18 mouse cellular contexts compared by ENCODE assay signal in the genomic region with DNA sequence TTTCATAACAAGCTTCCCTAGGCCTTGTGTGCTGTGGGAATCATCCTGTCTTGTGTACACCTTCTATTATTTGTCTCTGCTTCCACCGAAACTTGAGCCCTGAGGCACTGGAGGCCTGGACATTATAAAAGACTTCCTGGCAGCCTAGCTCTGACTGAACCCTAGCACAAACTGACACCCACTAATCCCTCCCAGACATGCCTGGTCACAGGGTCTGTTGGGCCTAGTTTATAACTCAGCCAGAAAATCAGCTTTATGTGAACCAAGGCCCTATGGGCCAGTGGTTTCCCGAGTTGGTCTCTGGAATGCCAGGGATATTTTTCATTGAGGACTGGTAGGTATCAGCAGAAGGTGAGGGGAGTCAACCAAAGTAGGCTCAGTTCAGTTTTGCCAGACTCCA. TPM values are rescaled to one million over a fixed set of nuclear protein-coding genes. Genes with fewer than 3 reads are reported as not detected.
DNase-seq lines count a peak whose midpoint lies in the region; ATAC-seq lines count a peak whose summit lies in the region.
"Had no signal": no experiment of that assay in that cellular context is flagged by ENCODE, and none has a peak within 500 bp of the region (broad histone marks: within the 10 kb centered on the region; RNA-seq: fewer than 3 reads in every experiment).

No protein-coding gene starts in this region.

- H3K36me3 ChIP-seq in heart, embryonic 10.5 days = no peaks in the 10 kb centered on the region
- no peaks in the 10 kb centered on the region for H3K36me3 ChIP-seq in midbrain, embryonic 16.5 days (ENCODE audit: control insufficient read depth, insufficient read depth, low read length)
- H3K36me3 ChIP-seq: heart, embryonic 15.5 days had no signal

- peak; percentile 56 for DNase-seq in heart, adult 11 months
- DNase-seq in heart, embryonic 10.5 days (ENCODE audit: low spot score) = no peak
- DNase-seq in retina, postnatal 1 day = peak; percentile 15
- DNase-seq in retina, embryonic 14.5 days (ENCODE audit: low spot score) = no peak
- peak; percentile 46 for DNase-seq in forelimb bud, embryonic 11.5 days (ENCODE audit: low read depth, low spot score)
- DNase-seq in cerebellum, postnatal 25 days = no peak
- DNase-seq: cerebellum, adult 11 months; kidney, adult 18-20 months; lung, adult 2 months; right cerebral cortex, postnatal 14 days; thymus, adult 18-20 months had no signal

- no peak overlapping the region for H3K4me2 ChIP-seq in midbrain, embryonic 16.5 days (ENCODE audit: low read length)
- H3K4me2 ChIP-seq: heart, embryonic 15.5 days had no signal

- no peaks in the 10 kb centered on the region for H3K27me3 ChIP-seq in heart, embryonic 10.5 days (ENCODE audit: insufficient read depth, poor library complexity, severe bottlenecking)
- H3K27me3 ChIP-seq in midbrain, embryonic 16.5 days (ENCODE audit: control insufficient read depth, insufficient read depth, low read depth, low read length) = no peaks in the 10 kb centered on the region
- H3K27me3 ChIP-seq: heart, embryonic 15.5 days had no signal

- no peak overlapping the region for H3K4me3 ChIP-seq in heart, embryonic 10.5 days
- no peak overlapping the region for H3K4me3 ChIP-seq in midbrain, embryonic 16.5 days (ENCODE audit: low read depth, low read length)
- H3K4me3 ChIP-seq: erythroblast, embryonic 14.5 days; heart, embryonic 15.5 days; layer of hippocampus, adult 2 months had no signal

- no peaks in the 10 kb centered on the region for H3K9me3 ChIP-seq in heart, embryonic 10.5 days
- no peaks in the 10 kb centered on the region for H3K9me3 ChIP-seq in midbrain, embryonic 16.5 days (replicated peaks; ENCODE audit: control insufficient read depth, low read length, poor library complexity, severe bottlenecking)
- H3K9me3 ChIP-seq: heart, embryonic 15.5 days had no signal

- no peaks in the 10 kb centered on the region for H3K4me1 ChIP-seq in heart, embryonic 10.5 days
- H3K4me1 ChIP-seq in midbrain, embryonic 16.5 days (ENCODE audit: control insufficient read depth, insufficient read depth, low read length) = peaks cover 3% of the 10 kb centered on the region; the same call in 1 of the 2 replicates
- H3K4me1 ChIP-seq: heart, embryonic 15.5 days had no signal

- 0 out of 2 replicates have a peak, but pooled peaks have one; percentile 28 for ATAC-seq in midbrain, embryonic 16.5 days
- no peak for ATAC-seq in CD4-positive, CD25-positive, alpha-beta regulatory T cell, adult 4 months

- no peak overlapping the region for H3K27ac ChIP-seq in heart, embryonic 10.5 days
- H3K27ac ChIP-seq in midbrain, embryonic 16.5 days (ENCODE audit: low read length) = no peak overlapping the region
- H3K27ac ChIP-seq: heart, embryonic 15.5 days; layer of hippocampus, adult 2 months had no signal

- no peak overlapping the region for H3K9ac ChIP-seq in midbrain, embryonic 16.5 days (ENCODE audit: low read depth, low read length)
- H3K9ac ChIP-seq: heart, embryonic 15.5 days had no signal

- WGBS in heart, embryonic 10.5 days = 42% methylated on average over 2 of the region's 2 CpGs
- 19% methylated on average over 2 of the region's 2 CpGs for WGBS in midbrain, embryonic 16.5 days

RNA-seq across cellular contexts. Expression of a gene that starts 42.8 kb away (rescaled TPM):
- not detected in 2 replicates for polyA plus RNA-seq in heart, embryonic 10.5 days (2016; fragmentation: Nextera tagmentation; extraction: Ambion mirVana)
- polyA plus RNA-seq in midbrain, embryonic 16.5 days (2015; fragmentation: Nextera tagmentation; extraction: Ambion mirVana) = not detected in 2 replicates
- polyA plus RNA-seq in CD4-positive, CD25-positive, alpha-beta regulatory T cell, adult 4 months (2017; shearing (Covaris generic)) = not detected
- polyA plus RNA-seq: erythroblast, embryonic 14.5 days; heart, embryonic 15.5 days; hindbrain, embryonic 11.5 days; liver, adult 2 months; lung, adult 2 months had no signal

RNA-seq across cellular contexts. Expression of a gene that starts 46.7 kb away (rescaled TPM):
- polyA plus RNA-seq in heart, embryonic 10.5 days (2016; fragmentation: Nextera tagmentation; extraction: Ambion mirVana) = 0.35 and 0.60 TPM in 2 replicates
- not detected in 2 replicates for polyA plus RNA-seq in midbrain, embryonic 16.5 days (2015; fragmentation: Nextera tagmentation; extraction: Ambion mirVana)
- polyA plus RNA-seq in CD4-positive, CD25-positive, alpha-beta regulatory T cell, adult 4 months (2017; shearing (Covaris generic)) = 1 to 10 TPM in 1 of 2 experiments, under 1 TPM in 1; 0.78 to 1.6 TPM
- polyA plus RNA-seq: hindbrain, embryonic 11.5 days had no signal

Comparison
In these comparisons a context has a peak if more than half of its experiments do, and no peak if none do; other contexts are left out.
1. DNase-seq: peak in heart, adult 11 months (single experiment), retina, postnatal 1 day (single experiment) and forelimb bud, embryonic 11.5 days (single experiment); none in heart, embryonic 10.5 days (single experiment), retina, embryonic 14.5 days (single experiment) and cerebellum, postnatal 25 days (0 of 2).